Mouse (Mus musculus): ENCODE data around the gene Miox.

The Miox gene

GRCm38 (mm10) chr15:89334271-89334670 is at the start of gene Miox:
TSS of gene Miox (plus strand) at chr15:89334398.
- DNase-seq (ENCODE audit: low spot score): no peak

GRCm38 (mm10) chr15:89285004-89285403 is 49.2 kb upstream of the Miox start:
- DNase-seq (ENCODE audit: low spot score): no peak

GRCm38 (mm10) chr15:89285478-89285877 is 48.7 kb upstream of the Miox start:
- no peak for DNase-seq (ENCODE audit: low spot score)

GRCm38 (mm10) chr15:89286114-89286513 is 48.1 kb upstream of the Miox start:
- DNase-seq (ENCODE audit: low spot score): no peak

GRCm38 (mm10) chr15:89286582-89286981 is 47.6 kb upstream of the Miox start:
- DNase-seq (ENCODE audit: low spot score): no peak

GRCm38 (mm10) chr15:89288227-89288767 is 45.9 kb upstream of the Miox start:
- DNase-seq (ENCODE audit: low spot score): no peak

- no peak for DNase-seq (ENCODE audit: low spot score)
Observed at GRCm38 (mm10) chr15:89289455-89289854, 44.7 kb upstream of the Miox start.

- DNase-seq (ENCODE audit: low spot score): no peak
Observed at GRCm38 (mm10) chr15:89291521-89291920, 42.7 kb upstream of the Miox start.

- DNase-seq (ENCODE audit: low spot score): no peak
Observed at GRCm38 (mm10) chr15:89292795-89293194, 41.4 kb upstream of the Miox start.

GRCm38 (mm10) chr15:89293778-89294177 is 40.4 kb upstream of the Miox start:
- no peak for DNase-seq (ENCODE audit: low spot score)

GRCm38 (mm10) chr15:89295580-89296165 is 38.5 kb upstream of the Miox start:
- DNase-seq (ENCODE audit: low spot score): no peak

GRCm38 (mm10) chr15:89296465-89296864 is 37.7 kb upstream of the Miox start:
- DNase-seq (ENCODE audit: low spot score): peak; percentile 29

GRCm38 (mm10) chr15:89297695-89298094 is 36.5 kb upstream of the Miox start:
- no peak for DNase-seq (ENCODE audit: low spot score)

GRCm38 (mm10) chr15:89300180-89300579 is 34.0 kb upstream of the Miox start:
- no peak for DNase-seq (ENCODE audit: low spot score)

- DNase-seq (ENCODE audit: low spot score): no peak
Observed at GRCm38 (mm10) chr15:89300600-89300999, 33.6 kb upstream of the Miox start.

- DNase-seq (ENCODE audit: low spot score): no peak
Observed at GRCm38 (mm10) chr15:89305966-89306365, 28.2 kb upstream of the Miox start.

GRCm38 (mm10) chr15:89307461-89307860 is 26.7 kb upstream of the Miox start:
- no peak for DNase-seq (ENCODE audit: low spot score)

- DNase-seq (ENCODE audit: low spot score): no peak
Observed at GRCm38 (mm10) chr15:89308406-89309139, 25.6 kb upstream of the Miox start.

GRCm38 (mm10) chr15:89309962-89310498 is 24.2 kb upstream of the Miox start:
- no peak for DNase-seq (ENCODE audit: low spot score)

GRCm38 (mm10) chr15:89313359-89313758 is 20.8 kb upstream of the Miox start:
- no peak for DNase-seq (ENCODE audit: low spot score)

- no peak for DNase-seq (ENCODE audit: low spot score)
Observed at GRCm38 (mm10) chr15:89314107-89314506, 20.1 kb upstream of the Miox start.

GRCm38 (mm10) chr15:89314511-89315189 is 19.5 kb upstream of the Miox start:
- DNase-seq (ENCODE audit: low spot score): no peak
